Mouse (Mus musculus) midbrain, embryonic 11.5 days (tissue): ENCODE measurements at regions not wholly inside any gene's neighbourhood (a gene's known extent, or its start where the extent isn't known, plus 50 kb on each side); places are given as distances from the start of the nearest gene placed in this dataset.

Experiments
- ATAC-seq: fragments of 200-750 bp; cut with Nextera tagmentation; 2 replicates; pipeline ENCODE4 v1.8.0; 2017; ENCODE audit warnings: moderate TSS enrichment, moderate library complexity; ENCODE audit not compliant: low FRiP score
- DNase-seq: peaks from one replicate; pipeline ENCODE4 v3.0.0; 2015; ENCODE audit warnings: low spot score; ENCODE audit errors: missing footprints
- H3K27ac ChIP-seq: fragments of 300-500 bp; sonication (generic); 2 replicates; pipeline ENCODE4 v1.5.1; 2014; ENCODE audit warnings: low read depth, low read length
- H3K27me3 ChIP-seq: fragments of 300-500 bp; sonication (generic); 2 replicates; pipeline ENCODE4 v1.6.1; 2014; ENCODE audit warnings: mild to moderate bottlenecking, low read length, moderate library complexity, mixed read lengths; ENCODE audit not compliant: control insufficient read depth, insufficient read depth
- H3K36me3 ChIP-seq: fragments of 300-500 bp; sonication (generic); 2 replicates; pipeline ENCODE4 v1.6.1; 2014; ENCODE audit warnings: mild to moderate bottlenecking, low read length, moderate library complexity, mixed read lengths; ENCODE audit not compliant: control insufficient read depth, insufficient read depth
- H3K4me1 ChIP-seq: fragments of 300-500 bp; sonication (generic); 2 replicates; pipeline ENCODE4 v1.6.1; 2014; ENCODE audit warnings: low read length; ENCODE audit not compliant: control insufficient read depth, insufficient read depth
- H3K4me2 ChIP-seq: fragments of 300-500 bp; sonication (generic); 2 replicates; pipeline ENCODE4 v1.6.1; 2014; ENCODE audit warnings: mild to moderate bottlenecking, moderate library complexity
- H3K4me3 ChIP-seq: fragments of 300-500 bp; sonication (generic); 2 replicates; pipeline ENCODE4 v1.5.1; 2014; ENCODE audit warnings: low read depth, low read length
- H3K9ac ChIP-seq: fragments of 300-500 bp; sonication (generic); 2 replicates; pipeline ENCODE4 v1.6.1; 2014; ENCODE audit warnings: low read length
- H3K9me3 ChIP-seq: fragments of 300-500 bp; sonication (generic); 2 replicates; pipeline ENCODE4 v1.6.1; 2016; ENCODE audit warnings: low read length; ENCODE audit not compliant: control insufficient read depth
- WGBS: fragments of 180-500 bp; shearing (Covaris S2); extraction: QIAGEN DNeasy Blood & Tissue Kit; methylation state at CpG from one replicate; pipeline ENCODE4 v1.1.7; 2014; 5-methylcytosine and 5-hydroxymethylcytosine counted together

GRCm38 (mm10) chr1:166787945-166788344 is 106.3 kb upstream of the Fmo9 start:
- Histone ChIP-seq H3K9me3 (no peaks in the 10 kb centered on the region), H3K36me3 (no peaks in the 10 kb centered on the region), H3K9ac (no peak overlapping the region), H3K27me3 (no peaks in the 10 kb centered on the region), H3K4me1 (peaks cover 6% of the 10 kb centered on the region), H3K27ac (no peak overlapping the region), H3K4me3 (no peak overlapping the region), H3K4me2 (no peak overlapping the region)
- DNase-seq (peak; percentile 35), ATAC-seq (no peak)
- 79% methylated on average over 1 of the region's 1 CpGs for WGBS

- WGBS: 21% methylated on average over 1 of the region's 1 CpGs
- H3K4me1 ChIP-seq: peaks cover 6% of the 10 kb centered on the region
- DNase-seq: peak; percentile 81
- no peaks in the 10 kb centered on the region for H3K9me3 ChIP-seq
- H3K27ac ChIP-seq: peak overlapping the region; percentile 25; the same call in 1 of the 2 replicates
- H3K4me2 ChIP-seq: no peak overlapping the region
- no peaks in the 10 kb centered on the region for H3K36me3 ChIP-seq
- H3K4me3 ChIP-seq: no peak overlapping the region
- peak overlapping the region; percentile 12; the same call in 1 of the 2 replicates for H3K9ac ChIP-seq
- peak; percentile 64 for ATAC-seq
- no peaks in the 10 kb centered on the region for H3K27me3 ChIP-seq
Measured at GRCm38 (mm10) chr1:166788824-166789399, 107.3 kb upstream of the Fmo9 start.

- no peak overlapping the region for H3K4me2 ChIP-seq
- peaks cover 6% of the 10 kb centered on the region for H3K4me1 ChIP-seq
- no peak for ATAC-seq
- H3K9me3 ChIP-seq: no peaks in the 10 kb centered on the region
- WGBS: 82% methylated on average over 6 of the region's 6 CpGs
- no peak overlapping the region for H3K9ac ChIP-seq
- DNase-seq: no peak
- H3K27ac ChIP-seq: no peak overlapping the region
- no peak overlapping the region for H3K4me3 ChIP-seq
- no peaks in the 10 kb centered on the region for H3K27me3 ChIP-seq
- H3K36me3 ChIP-seq: no peaks in the 10 kb centered on the region
Measured at GRCm38 (mm10) chr1:166793052-166793716, 111.5 kb upstream of the Fmo9 start.

GRCm38 (mm10) chr1:166793717-166794081 is 112.1 kb upstream of the Fmo9 start:
- H3K36me3 ChIP-seq: no peaks in the 10 kb centered on the region
- ATAC-seq (no peak), DNase-seq (no peak)
- H3K9me3 ChIP-seq: no peaks in the 10 kb centered on the region
- H3K27me3 ChIP-seq: no peaks in the 10 kb centered on the region
- H3K4me3 ChIP-seq: no peak overlapping the region
- H3K4me1 ChIP-seq: peaks cover 6% of the 10 kb centered on the region
- WGBS: 90% methylated on average over 1 of the region's 1 CpGs
- H3K9ac ChIP-seq: no peak overlapping the region
- no peak overlapping the region for H3K4me2 ChIP-seq
- H3K27ac ChIP-seq: no peak overlapping the region

- Histone ChIP-seq H3K27ac (no peak overlapping the region), H3K36me3 (no peaks in the 10 kb centered on the region), H3K4me3 (no peak overlapping the region), H3K4me2 (no peak overlapping the region), H3K27me3 (no peaks in the 10 kb centered on the region), H3K4me1 (no peaks in the 10 kb centered on the region), H3K9me3 (no peaks in the 10 kb centered on the region), H3K9ac (no peak overlapping the region)
- DNase-seq: peak; percentile 86
- WGBS: 65% methylated on average over 14 of the region's 14 CpGs
- peak; percentile 30; the same call in 1 of the 2 replicates for ATAC-seq
Measured at GRCm38 (mm10) chr1:166794622-166795244, 113.1 kb upstream of the Fmo9 start.

- H3K9me3 ChIP-seq: no peaks in the 10 kb centered on the region
- H3K27me3 ChIP-seq: no peaks in the 10 kb centered on the region
- H3K27ac ChIP-seq: no peak overlapping the region
- 89% methylated on average over 4 of the region's 4 CpGs for WGBS
- DNase-seq (no peak), ATAC-seq (no peak)
- no peaks in the 10 kb centered on the region for H3K36me3 ChIP-seq
- no peak overlapping the region for H3K4me3 ChIP-seq
- H3K4me2 ChIP-seq: no peak overlapping the region
- no peaks in the 10 kb centered on the region for H3K4me1 ChIP-seq
- no peak overlapping the region for H3K9ac ChIP-seq
Measured at GRCm38 (mm10) chr1:166795613-166796012, 114.0 kb upstream of the Fmo9 start.

GRCm38 (mm10) chr1:166796362-166796925 is 114.8 kb upstream of the Fmo9 start:
- no peak overlapping the region for H3K27ac ChIP-seq
- H3K36me3 ChIP-seq: no peaks in the 10 kb centered on the region
- no peaks in the 10 kb centered on the region for H3K27me3 ChIP-seq
- WGBS: 82% methylated on average over 6 of the region's 6 CpGs
- no peak overlapping the region for H3K4me2 ChIP-seq
- no peak overlapping the region for H3K4me3 ChIP-seq
- H3K9me3 ChIP-seq: no peaks in the 10 kb centered on the region
- DNase-seq (no peak), ATAC-seq (no peak)
- no peak overlapping the region for H3K9ac ChIP-seq
- no peaks in the 10 kb centered on the region for H3K4me1 ChIP-seq

- no peaks in the 10 kb centered on the region for H3K9me3 ChIP-seq
- no peak overlapping the region for H3K9ac ChIP-seq
- H3K36me3 ChIP-seq: no peaks in the 10 kb centered on the region
- no peaks in the 10 kb centered on the region for H3K4me1 ChIP-seq
- no peak overlapping the region for H3K4me3 ChIP-seq
- 80% methylated on average over 4 of the region's 4 CpGs for WGBS
- DNase-seq (no peak), ATAC-seq (no peak)
- H3K4me2 ChIP-seq: no peak overlapping the region
- no peaks in the 10 kb centered on the region for H3K27me3 ChIP-seq
- no peak overlapping the region for H3K27ac ChIP-seq
Measured at GRCm38 (mm10) chr1:166796931-166797330, 115.3 kb upstream of the Fmo9 start.

- Histone ChIP-seq H3K9ac (no peak overlapping the region), H3K9me3 (no peaks in the 10 kb centered on the region), H3K4me2 (no peak overlapping the region), H3K4me1 (no peaks in the 10 kb centered on the region), H3K4me3 (no peak overlapping the region), H3K27me3 (no peaks in the 10 kb centered on the region), H3K36me3 (no peaks in the 10 kb centered on the region), H3K27ac (no peak overlapping the region)
- no peak for DNase-seq
- 85% methylated on average over 11 of the region's 11 CpGs for WGBS
- ATAC-seq: no peak
Measured at GRCm38 (mm10) chr1:166800953-166801603, 119.4 kb upstream of the Fmo9 start.
